Mouse (Mus musculus): ENCODE measurements around the gene Oas3. TPM values are rescaled to one million over a fixed set of nuclear protein-coding genes. Genes with fewer than 3 reads are reported as not detected.
"Not testable (repeated sequence)": the region's sequence is repeated elsewhere in the genome, so short reads cannot be mapped to it uniquely, and the experiment has no call there.

Gene Oas3
- 8.6 and 13.6 TPM in 2 replicates for total RNA-seq (2017)

- ATAC-seq (replicated peaks in 1 of 2; ENCODE audit: insufficient read depth in 1 of 2, low FRiP score in 2 of 2, low TSS enrichment in 1 of 2, low read depth in 1 of 2, poor library complexity in 2 of 2, severe bottlenecking in 2 of 2), result peak; percentile 54 to 61; a peak in 3 of 4 replicates
Observed at GRCm38 (mm10) chr5:120777478-120777877, at the start of gene Oas3. Gene Oas3, minus strand, starts transcription at chr5:120777661.

- no peak for ATAC-seq (replicated peaks in 1 of 2; ENCODE audit: insufficient read depth in 1 of 2, low FRiP score in 2 of 2, low TSS enrichment in 1 of 2, low read depth in 1 of 2, poor library complexity in 2 of 2, severe bottlenecking in 2 of 2)
Observed at GRCm38 (mm10) chr5:120818999-120819398, 41.5 kb upstream of the Oas3 start.

GRCm38 (mm10) chr5:120815949-120816348 lies 38.5 kb upstream of the Oas3 start:
- no peak for ATAC-seq (replicated peaks in 1 of 2; ENCODE audit: insufficient read depth in 1 of 2, low FRiP score in 2 of 2, low TSS enrichment in 1 of 2, low read depth in 1 of 2, poor library complexity in 2 of 2, severe bottlenecking in 2 of 2)

- ATAC-seq (replicated peaks in 1 of 2; ENCODE audit: insufficient read depth in 1 of 2, low FRiP score in 2 of 2, low TSS enrichment in 1 of 2, low read depth in 1 of 2, poor library complexity in 2 of 2, severe bottlenecking in 2 of 2), result no peak
Observed at GRCm38 (mm10) chr5:120813023-120813422, 35.6 kb upstream of the Oas3 start.

GRCm38 (mm10) chr5:120811951-120812819 lies 34.7 kb upstream of the Oas3 start, which contains the start of gene Oas1c:
Gene Oas1c, minus strand, starts transcription at chr5:120812514.
- peak; percentile 93 to 95 for ATAC-seq (replicated peaks in 1 of 2; ENCODE audit: insufficient read depth in 1 of 2, low FRiP score in 2 of 2, low TSS enrichment in 1 of 2, low read depth in 1 of 2, poor library complexity in 2 of 2, severe bottlenecking in 2 of 2)

- ATAC-seq (replicated peaks in 1 of 2; ENCODE audit: insufficient read depth in 1 of 2, low FRiP score in 2 of 2, low TSS enrichment in 1 of 2, low read depth in 1 of 2, poor library complexity in 2 of 2, severe bottlenecking in 2 of 2), result no peak
Observed at GRCm38 (mm10) chr5:120809171-120809570, 31.7 kb upstream of the Oas3 start.

GRCm38 (mm10) chr5:120806458-120806857 lies 29.0 kb upstream of the Oas3 start:
- peak in 1 of 2 experiments; percentile 51; a peak in 1 of 4 replicates for ATAC-seq (replicated peaks in 1 of 2; ENCODE audit: insufficient read depth in 1 of 2, low FRiP score in 2 of 2, low TSS enrichment in 1 of 2, low read depth in 1 of 2, poor library complexity in 2 of 2, severe bottlenecking in 2 of 2)

GRCm38 (mm10) chr5:120803596-120803995 lies 26.1 kb upstream of the Oas3 start:
- ATAC-seq (replicated peaks in 1 of 2; ENCODE audit: insufficient read depth in 1 of 2, low FRiP score in 2 of 2, low TSS enrichment in 1 of 2, low read depth in 1 of 2, poor library complexity in 2 of 2, severe bottlenecking in 2 of 2), result no peak

- ATAC-seq (replicated peaks in 1 of 2; ENCODE audit: insufficient read depth in 1 of 2, low FRiP score in 2 of 2, low TSS enrichment in 1 of 2, low read depth in 1 of 2, poor library complexity in 2 of 2, severe bottlenecking in 2 of 2), result not testable (repeated sequence)
Observed at GRCm38 (mm10) chr5:120798943-120799342, 21.5 kb upstream of the Oas3 start.

GRCm38 (mm10) chr5:120798147-120798546 lies 20.7 kb upstream of the Oas3 start:
- not testable (repeated sequence) for ATAC-seq (replicated peaks in 1 of 2; ENCODE audit: insufficient read depth in 1 of 2, low FRiP score in 2 of 2, low TSS enrichment in 1 of 2, low read depth in 1 of 2, poor library complexity in 2 of 2, severe bottlenecking in 2 of 2)

GRCm38 (mm10) chr5:120795480-120796034 lies 18.1 kb upstream of the Oas3 start, which contains the start of gene Oas1e:
Gene Oas1e, minus strand, starts transcription at chr5:120795530.
- ATAC-seq (replicated peaks in 1 of 2; ENCODE audit: insufficient read depth in 1 of 2, low FRiP score in 2 of 2, low TSS enrichment in 1 of 2, low read depth in 1 of 2, poor library complexity in 2 of 2, severe bottlenecking in 2 of 2), result not testable (repeated sequence)

GRCm38 (mm10) chr5:120793043-120793442 lies 15.6 kb upstream of the Oas3 start:
- peak in 1 of 2 experiments; percentile 39; a peak in 1 of 4 replicates for ATAC-seq (replicated peaks in 1 of 2; ENCODE audit: insufficient read depth in 1 of 2, low FRiP score in 2 of 2, low TSS enrichment in 1 of 2, low read depth in 1 of 2, poor library complexity in 2 of 2, severe bottlenecking in 2 of 2)

GRCm38 (mm10) chr5:120787042-120787441 lies 9.6 kb upstream of the Oas3 start:
- ATAC-seq (replicated peaks in 1 of 2; ENCODE audit: insufficient read depth in 1 of 2, low FRiP score in 2 of 2, low TSS enrichment in 1 of 2, low read depth in 1 of 2, poor library complexity in 2 of 2, severe bottlenecking in 2 of 2), result peak in 1 of 2 experiments; percentile 27; a peak in 1 of 4 replicates

- no peak for ATAC-seq (replicated peaks in 1 of 2; ENCODE audit: insufficient read depth in 1 of 2, low FRiP score in 2 of 2, low TSS enrichment in 1 of 2, low read depth in 1 of 2, poor library complexity in 2 of 2, severe bottlenecking in 2 of 2)
Observed at GRCm38 (mm10) chr5:120782446-120782845, 5.0 kb upstream of the Oas3 start.

GRCm38 (mm10) chr5:120781646-120782045 lies 4.2 kb upstream of the Oas3 start:
- ATAC-seq (replicated peaks in 1 of 2; ENCODE audit: insufficient read depth in 1 of 2, low FRiP score in 2 of 2, low TSS enrichment in 1 of 2, low read depth in 1 of 2, poor library complexity in 2 of 2, severe bottlenecking in 2 of 2), result no peak

- no peak for ATAC-seq (replicated peaks in 1 of 2; ENCODE audit: insufficient read depth in 1 of 2, low FRiP score in 2 of 2, low TSS enrichment in 1 of 2, low read depth in 1 of 2, poor library complexity in 2 of 2, severe bottlenecking in 2 of 2)
Observed at GRCm38 (mm10) chr5:120779922-120780321, 2.5 kb upstream of the Oas3 start.

- ATAC-seq (replicated peaks in 1 of 2; ENCODE audit: insufficient read depth in 1 of 2, low FRiP score in 2 of 2, low TSS enrichment in 1 of 2, low read depth in 1 of 2, poor library complexity in 2 of 2, severe bottlenecking in 2 of 2), result no peak
Observed at GRCm38 (mm10) chr5:120778941-120779340, 1.5 kb upstream of the Oas3 start.

GRCm38 (mm10) chr5:120776801-120777200 lies 660 bp downstream of the Oas3 start:
- no peak for ATAC-seq (replicated peaks in 1 of 2; ENCODE audit: insufficient read depth in 1 of 2, low FRiP score in 2 of 2, low TSS enrichment in 1 of 2, low read depth in 1 of 2, poor library complexity in 2 of 2, severe bottlenecking in 2 of 2)

All from hematopoietic stem cell, adult 5-6 weeks (primary cell).